Mouse (Mus musculus): ENCODE results near the gene Eif4ebp2.

DNA sequence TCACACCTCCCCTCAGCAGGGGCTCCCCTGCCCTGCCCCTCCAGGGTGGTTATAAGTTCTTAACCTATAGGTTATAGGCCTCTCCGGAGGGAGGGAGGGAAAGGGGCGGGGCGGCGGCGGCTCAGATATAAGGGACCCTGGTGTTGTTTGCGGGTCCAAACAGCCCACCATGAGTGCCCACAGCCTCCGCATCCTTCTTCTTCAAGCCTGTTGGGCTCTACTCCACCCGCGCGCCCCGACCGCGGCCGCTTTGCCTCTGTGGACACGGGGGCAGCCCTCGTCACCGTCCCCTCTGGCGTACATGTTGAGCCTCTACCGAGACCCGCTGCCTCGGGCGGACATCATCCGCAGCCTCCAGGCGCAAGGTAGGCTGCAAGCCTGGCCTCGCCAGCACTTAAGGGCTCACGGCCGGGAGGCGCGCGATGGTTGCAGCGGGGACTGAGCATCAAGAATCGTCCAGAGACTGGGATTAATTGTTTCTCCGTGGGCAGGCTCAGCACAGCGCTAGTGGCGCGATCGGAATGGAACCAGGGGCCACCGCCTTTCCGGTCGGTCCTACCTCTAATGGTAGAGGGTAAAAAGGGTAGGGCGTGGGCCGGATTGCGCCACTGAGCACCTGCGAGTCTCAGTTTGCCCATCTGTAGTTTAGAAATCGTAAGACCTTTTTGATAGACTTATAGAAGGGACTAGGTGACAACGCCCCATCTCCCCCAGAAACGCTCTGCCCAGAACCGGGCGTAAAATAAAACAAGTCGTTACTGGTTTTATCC, 34.1 kb downstream of the Eif4ebp2 start:
- TF ChIP-seq CTCF (IDR thresholded peaks at IDR 0.05; ENCODE audit: extremely low read depth, insufficient read depth, low read length) (no peak), POLR2A (IDR thresholded peaks at IDR 0.05; ENCODE audit: extremely low read depth, insufficient read depth, low read length) (no peak)
